Mouse (Mus musculus) limb, embryonic 11.5 days (tissue): ENCODE measurements at regions not wholly inside any gene's neighbourhood (a gene's known extent, or its start where the extent isn't known, plus 50 kb on each side); places are given as distances from the start of the nearest gene placed in this dataset.
A peak's percentile ranks its signal among the peaks of the same experiment; 100 is the strongest.

ENCODE experiments used
- ATAC-seq: fragments of 200-750 bp; cut with Nextera tagmentation; 2 replicates; pipeline ENCODE4 v1.8.0; 2017; ENCODE audit warnings: low read depth; ENCODE audit not compliant: insufficient number of reproducible peaks, low FRiP score, low TSS enrichment
- DNase-seq: peaks from one replicate; pipeline ENCODE4 v3.0.0-alpha.2; 2015; ENCODE audit warnings: low spot score
- H3K27ac ChIP-seq: fragments of 300-500 bp; sonication (generic); replicated peaks from 2 replicates; pipeline ENCODE4 v1.5.1; 2014; ENCODE audit warnings: low read depth, mild to moderate bottlenecking, low read length
- H3K27me3 ChIP-seq: fragments of 300-500 bp; sonication (generic); 2 replicates; pipeline ENCODE4 v1.6.1; 2014; ENCODE audit warnings: mild to moderate bottlenecking, low read length, mixed read lengths; ENCODE audit not compliant: control insufficient read depth, insufficient read depth
- H3K36me3 ChIP-seq: fragments of 300-500 bp; sonication (generic); 2 replicates; pipeline ENCODE4 v1.6.1; 2014; ENCODE audit warnings: mild to moderate bottlenecking, low read length, moderate library complexity, mixed read lengths; ENCODE audit not compliant: control insufficient read depth, insufficient read depth
- H3K4me1 ChIP-seq: fragments of 300-500 bp; sonication (generic); 2 replicates; pipeline ENCODE4 v1.6.1; 2014; ENCODE audit warnings: low read length, mixed read lengths; ENCODE audit not compliant: control insufficient read depth, insufficient read depth
- H3K4me2 ChIP-seq: fragments of 300-500 bp; sonication (generic); 2 replicates; pipeline ENCODE4 v1.6.1; 2014; ENCODE audit warnings: low read depth, mild to moderate bottlenecking, moderate library complexity; ENCODE audit not compliant: severe bottlenecking
- H3K4me3 ChIP-seq: fragments of 300-500 bp; sonication (generic); 2 replicates; pipeline ENCODE4 v1.5.1; 2014; ENCODE audit warnings: low read depth, low read length
- H3K9ac ChIP-seq: fragments of 300-500 bp; sonication (generic); 2 replicates; pipeline ENCODE4 v1.6.1; 2014; ENCODE audit warnings: mild to moderate bottlenecking, low read length
- H3K9me3 ChIP-seq: fragments of 300-500 bp; sonication (generic); 2 replicates; pipeline ENCODE4 v1.6.1; 2016; ENCODE audit warnings: low read length; ENCODE audit not compliant: control insufficient read depth
- WGBS: fragments of 180-500 bp; shearing (Covaris S2); extraction: QIAGEN DNeasy Blood & Tissue Kit; methylation state at CpG from one replicate; pipeline ENCODE4 v1.1.7; 2014; 5-methylcytosine and 5-hydroxymethylcytosine counted together

DNA sequence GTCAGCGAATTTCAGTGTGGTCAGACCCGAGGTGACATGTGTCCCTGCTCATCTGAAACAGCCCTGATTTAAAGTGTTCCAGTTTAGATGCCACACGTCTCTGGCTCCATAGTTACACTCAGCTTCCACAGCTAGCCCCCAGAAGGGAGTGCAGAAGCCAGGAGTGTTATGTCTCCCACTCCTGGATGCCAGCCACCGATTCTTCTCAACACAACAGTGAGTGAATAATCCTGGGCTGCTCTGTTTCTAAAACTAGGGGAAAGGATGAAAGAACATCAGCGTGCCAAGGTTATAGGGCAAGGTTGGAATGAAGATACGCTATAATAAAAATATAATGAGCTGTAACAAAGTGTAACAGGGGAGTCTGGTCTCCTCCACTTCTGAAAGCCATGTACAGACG, 51.5 kb upstream of the Stmnd1 start:
- H3K4me2 ChIP-seq, result no peak overlapping the region

DNA sequence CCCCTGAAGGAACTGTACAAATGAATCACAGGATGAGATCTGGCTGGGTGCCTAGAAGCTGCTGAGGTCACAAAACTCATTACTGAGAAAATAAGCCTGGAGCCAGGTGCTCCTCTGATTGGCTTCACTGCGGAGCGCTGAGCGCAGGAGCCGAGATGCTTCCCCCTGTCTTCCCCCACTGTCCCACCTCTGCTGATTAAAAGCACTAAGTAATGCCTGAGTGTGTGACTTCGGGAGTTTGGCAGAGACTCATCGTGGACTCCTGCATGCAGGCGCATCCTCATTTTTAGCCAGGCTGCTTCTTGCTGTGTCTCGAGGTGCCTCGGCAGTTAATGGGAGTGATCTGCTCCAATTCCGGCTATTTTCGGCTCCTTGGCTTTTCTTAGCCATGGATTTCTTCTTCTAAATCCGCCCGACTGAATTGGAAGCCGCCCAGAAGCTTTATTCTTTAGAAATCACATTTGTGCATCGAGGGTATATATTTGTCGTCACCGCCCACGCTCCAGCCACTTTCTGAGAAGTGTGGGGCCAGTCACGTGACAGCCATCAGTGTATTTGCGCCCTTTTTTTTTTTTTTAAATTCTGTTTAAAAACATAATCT, 55.3 kb upstream of the Stmnd1 start:
- ATAC-seq, result no peak

More for the DNA sequence above, 51.5 kb upstream of the Stmnd1 start:
- Histone ChIP-seq H3K4me1 (no peaks in the 10 kb centered on the region), H3K27ac (no peak overlapping the region), H3K9ac (no peak overlapping the region), H3K9me3 (no peaks in the 10 kb centered on the region), H3K4me3 (no peak overlapping the region), H3K27me3 (no peaks in the 10 kb centered on the region), H3K36me3 (no peaks in the 10 kb centered on the region)
- ATAC-seq (no peak), DNase-seq (no peak)
- WGBS, result 80% methylated on average over 7 of the region's 7 CpGs

GRCm38 (mm10) chr13:46216954-46217838, 56.3 kb upstream of the Stmnd1 start:
- 78% methylated on average over 9 of the region's 9 CpGs for WGBS
- Histone ChIP-seq H3K9me3 (no peaks in the 10 kb centered on the region), H3K9ac (no peak overlapping the region), H3K4me2 (no peak overlapping the region), H3K36me3 (no peaks in the 10 kb centered on the region), H3K27ac (no peak overlapping the region), H3K27me3 (no peaks in the 10 kb centered on the region), H3K4me1 (no peaks in the 10 kb centered on the region), H3K4me3 (no peak overlapping the region)
- ATAC-seq, result no peak
- no peak for DNase-seq

More for the DNA sequence above, 55.3 kb upstream of the Stmnd1 start:
- H3K4me3 ChIP-seq, result no peak overlapping the region
- no peaks in the 10 kb centered on the region for H3K36me3 ChIP-seq
- H3K9ac ChIP-seq, result no peak overlapping the region
- H3K27me3 ChIP-seq, result no peaks in the 10 kb centered on the region
- H3K4me1 ChIP-seq, result no peaks in the 10 kb centered on the region
- no peak overlapping the region for H3K27ac ChIP-seq
- 88% methylated on average over 20 of the region's 20 CpGs for WGBS
- DNase-seq, result no peak
- no peaks in the 10 kb centered on the region for H3K9me3 ChIP-seq
- H3K4me2 ChIP-seq, result no peak overlapping the region

DNA sequence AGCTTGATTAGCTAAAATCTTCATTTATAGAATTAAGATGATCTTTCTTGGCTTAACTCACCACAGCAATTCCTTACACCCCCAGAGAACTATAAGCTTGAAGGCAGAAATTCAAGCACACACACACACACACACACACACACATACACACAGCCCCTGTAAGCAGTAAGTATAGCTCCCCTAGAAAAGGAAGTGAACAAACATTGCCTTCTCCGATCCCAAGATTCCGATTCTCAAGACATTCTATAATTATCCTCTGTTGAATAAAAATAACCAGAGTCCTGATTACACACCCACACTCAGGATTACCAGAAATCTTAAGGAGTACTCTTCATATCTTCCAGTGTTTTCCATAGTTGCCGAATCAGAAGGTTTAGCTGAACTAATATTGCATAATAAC, 70.0 kb upstream of the Stmnd1 start:
- no peak overlapping the region for H3K9ac ChIP-seq
- H3K4me3 ChIP-seq, result no peak overlapping the region
- no peaks in the 10 kb centered on the region for H3K27me3 ChIP-seq
- H3K9me3 ChIP-seq, result no peaks in the 10 kb centered on the region
- no peak for DNase-seq
- H3K4me1 ChIP-seq, result 0 out of 2 replicates have a peak, but pooled peaks cover 3% of the 10 kb centered on the region
- H3K27ac ChIP-seq, result no peak overlapping the region
- no peak for ATAC-seq
- H3K36me3 ChIP-seq, result no peaks in the 10 kb centered on the region
- no peak overlapping the region for H3K4me2 ChIP-seq
- 88% methylated on average over 3 of the region's 3 CpGs for WGBS

DNA sequence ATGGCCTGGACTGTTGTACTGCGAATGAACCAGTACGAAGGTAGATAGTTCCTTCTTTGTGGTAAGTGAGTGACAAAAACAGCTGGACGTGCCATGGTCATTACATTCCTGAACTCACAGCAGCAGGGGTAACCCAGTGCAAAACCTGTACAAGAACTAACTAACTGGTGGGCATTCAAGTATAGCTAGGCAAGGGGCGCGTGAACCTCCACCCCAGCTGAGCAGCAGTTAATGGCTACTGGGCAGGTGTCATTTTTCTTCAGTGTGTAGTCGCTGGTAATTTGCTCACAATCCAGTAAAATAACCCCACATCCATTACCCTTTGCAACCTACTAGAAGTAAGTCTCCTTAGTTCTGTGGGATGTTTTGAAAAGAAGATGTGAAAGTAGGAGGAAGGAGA, 70.9 kb upstream of the Stmnd1 start:
- no peaks in the 10 kb centered on the region for H3K9me3 ChIP-seq
- no peak overlapping the region for H3K4me2 ChIP-seq
- WGBS, result 83% methylated on average over 6 of the region's 6 CpGs
- H3K27me3 ChIP-seq, result no peaks in the 10 kb centered on the region
- ATAC-seq (no peak), DNase-seq (no peak)
- H3K27ac ChIP-seq, result no peak overlapping the region
- 0 out of 2 replicates have a peak, but pooled peaks cover 3% of the 10 kb centered on the region for H3K4me1 ChIP-seq
- no peak overlapping the region for H3K9ac ChIP-seq
- no peaks in the 10 kb centered on the region for H3K36me3 ChIP-seq
- H3K4me3 ChIP-seq, result no peak overlapping the region

- Histone ChIP-seq H3K4me1 (0 out of 2 replicates have a peak, but pooled peaks cover 3% of the 10 kb centered on the region), H3K27ac (no peak overlapping the region), H3K4me3 (no peak overlapping the region), H3K36me3 (no peaks in the 10 kb centered on the region), H3K4me2 (no peak overlapping the region), H3K9me3 (no peaks in the 10 kb centered on the region), H3K9ac (no peak overlapping the region), H3K27me3 (no peaks in the 10 kb centered on the region)
- WGBS, result 63% methylated on average over 14 of the region's 14 CpGs
- DNase-seq, result peak; percentile 35
- no peak for ATAC-seq
Observed at GRCm38 (mm10) chr13:46201029-46201599, 72.4 kb upstream of the Stmnd1 start.

DNA sequence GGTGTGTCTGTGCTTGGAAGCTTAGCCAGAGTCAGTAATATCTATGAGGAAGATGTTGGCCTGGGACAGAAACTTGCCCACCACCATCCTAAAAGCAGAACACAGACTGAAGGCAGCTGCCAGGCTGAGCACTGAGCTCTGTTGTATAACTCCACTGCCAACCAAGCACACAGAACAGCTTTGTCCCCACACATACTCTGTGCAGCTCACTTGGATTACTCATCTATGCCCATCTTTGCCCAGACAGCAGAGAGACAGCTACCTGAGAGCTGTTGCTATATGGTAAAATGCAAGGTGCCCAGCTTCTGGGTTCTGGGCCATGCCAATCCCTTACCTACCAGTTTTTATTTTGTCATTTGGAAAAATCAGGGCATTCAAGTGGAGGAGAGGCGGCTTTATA, 80.4 kb upstream of the Stmnd1 start:
- no peak for ATAC-seq
- no peaks in the 10 kb centered on the region for H3K36me3 ChIP-seq
- no peaks in the 10 kb centered on the region for H3K27me3 ChIP-seq
- DNase-seq, result no peak
- WGBS, result 81% methylated on average over 1 of the region's 1 CpGs
- H3K9ac ChIP-seq, result no peak overlapping the region
- no peak overlapping the region for H3K4me2 ChIP-seq
- H3K9me3 ChIP-seq, result no peaks in the 10 kb centered on the region
- no peak overlapping the region for H3K27ac ChIP-seq
- no peaks in the 10 kb centered on the region for H3K4me1 ChIP-seq
- H3K4me3 ChIP-seq, result no peak overlapping the region

- no peak for DNase-seq
Observed at GRCm38 (mm10) chr13:46189726-46190125, 83.8 kb upstream of the Stmnd1 start.

More at GRCm38 (mm10) chr13:46189726-46190125, 83.8 kb upstream of the Stmnd1 start:
- H3K4me2 ChIP-seq, result no peak overlapping the region
- no peaks in the 10 kb centered on the region for H3K36me3 ChIP-seq
- H3K4me3 ChIP-seq, result no peak overlapping the region
- ATAC-seq, result no peak
- no peaks in the 10 kb centered on the region for H3K4me1 ChIP-seq
- H3K9me3 ChIP-seq, result no peaks in the 10 kb centered on the region
- H3K9ac ChIP-seq, result no peak overlapping the region
- H3K27me3 ChIP-seq, result no peaks in the 10 kb centered on the region
- no peak overlapping the region for H3K27ac ChIP-seq
- 87% methylated on average over 2 of the region's 2 CpGs for WGBS
